Comparison of ENCODE assay signal across 14 mouse cellular contexts in the genomic region with DNA sequence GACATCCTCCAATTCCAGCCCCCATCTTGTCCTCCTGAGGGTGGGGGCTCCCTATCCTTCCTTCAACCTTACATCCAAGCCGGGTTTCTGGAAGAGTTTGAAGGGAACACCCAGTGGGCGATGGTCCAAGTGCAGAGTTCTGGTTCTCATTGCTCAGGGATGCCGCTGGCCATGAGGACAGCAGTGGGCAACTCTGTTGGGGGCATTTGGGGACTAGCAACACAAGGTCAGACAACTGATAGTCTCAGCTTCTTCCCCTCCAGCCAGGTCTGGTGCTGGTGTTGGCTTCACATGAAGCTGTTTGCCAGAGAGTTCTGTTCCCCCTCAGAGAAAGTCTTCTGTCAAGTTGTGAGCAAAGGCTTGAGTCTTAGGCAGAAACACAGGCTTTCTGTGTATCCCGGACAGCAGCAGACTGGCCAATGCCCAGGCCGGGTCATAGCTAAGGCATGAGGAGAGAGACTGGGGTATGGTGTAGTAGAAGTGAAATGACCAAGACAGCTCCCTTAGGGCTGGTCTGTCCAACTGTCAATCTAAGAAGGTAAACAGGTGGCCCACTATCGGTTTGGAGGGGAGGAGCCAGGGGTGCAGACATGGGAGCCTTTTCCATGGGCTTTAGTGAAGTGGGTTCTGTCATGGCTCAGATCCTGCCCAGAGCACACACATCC. TPM values are rescaled to one million over a fixed set of nuclear protein-coding genes. Genes with fewer than 3 reads are reported as not detected.
DNase-seq lines count a peak whose midpoint lies in the region; ATAC-seq and TF ChIP-seq lines count a peak whose summit lies in the region.
"Had no signal": no experiment of that assay in that cellular context is flagged by ENCODE, and none has a peak within 500 bp of the region (broad histone marks: within the 10 kb centered on the region; RNA-seq: fewer than 3 reads in every experiment).

No protein-coding gene starts in this region.

- H3K27me3 ChIP-seq in lung, embryonic 16.5 days (ENCODE audit: control insufficient read depth, insufficient read depth, low read depth, low read length) = no peaks in the 10 kb centered on the region
- H3K27me3 ChIP-seq in stomach, embryonic 14.5 days (ENCODE audit: control insufficient read depth, insufficient read depth, low read length) = no peaks in the 10 kb centered on the region
- H3K27me3 ChIP-seq: heart, embryonic 13.5 days; midbrain, embryonic 15.5 days had no signal

- no peak overlapping the region for H3K4me3 ChIP-seq in lung, embryonic 16.5 days (ENCODE audit: low read length)
- no peak overlapping the region for H3K4me3 ChIP-seq in lung, adult 2 months (replicated peaks; ENCODE audit: extremely low read depth, low read depth, low read length)
- H3K4me3 ChIP-seq in stomach, embryonic 14.5 days (ENCODE audit: low read depth, low read length) = no peak overlapping the region

- no peak for ATAC-seq in lung, embryonic 16.5 days (ENCODE audit: low read depth)
- no peak for ATAC-seq in stomach, embryonic 14.5 days (ENCODE audit: insufficient number of reproducible peaks, insufficient read depth, low FRiP score, low read depth)

- no peaks in the 10 kb centered on the region for H3K36me3 ChIP-seq in lung, embryonic 16.5 days (ENCODE audit: control insufficient read depth, insufficient read depth, low read length)
- no peaks in the 10 kb centered on the region for H3K36me3 ChIP-seq in stomach, embryonic 14.5 days (ENCODE audit: control insufficient read depth, insufficient read depth, low read length)
- H3K36me3 ChIP-seq: heart, embryonic 13.5 days; midbrain, embryonic 15.5 days had no signal

- TF ChIP-seq CTCF in lung, adult 2 months (IDR thresholded peaks at IDR 0.05; ENCODE audit: insufficient read depth, low read length) = no peak

- peaks cover 13% of the 10 kb centered on the region for H3K4me1 ChIP-seq in lung, embryonic 16.5 days (replicated peaks; ENCODE audit: control insufficient read depth, insufficient read depth, low read length)
- peaks cover 5% of the 10 kb centered on the region for H3K4me1 ChIP-seq in lung, adult 2 months (ENCODE audit: control insufficient read depth, insufficient read depth, low read length)
- H3K4me1 ChIP-seq in stomach, embryonic 14.5 days (ENCODE audit: control insufficient read depth, insufficient read depth, low read length) = peaks cover 24% of the 10 kb centered on the region

- 0 out of 2 replicates have a peak overlapping the region, but pooled peaks have one; percentile 10 for H3K9ac ChIP-seq in lung, embryonic 16.5 days (ENCODE audit: low read length)
- no peak overlapping the region for H3K9ac ChIP-seq in stomach, embryonic 14.5 days (replicated peaks; ENCODE audit: low read depth, low read length)
- H3K9ac ChIP-seq: midbrain, embryonic 15.5 days had no signal

- intact Hi-C loops in gastrocnemius, postnatal 14 days (cut with DNase I; ENCODE audit: low total_unique reads) = no loop called here

- no peak for TF ChIP-seq POLR2A in lung, adult 2 months (IDR thresholded peaks at IDR 0.05; ENCODE audit: borderline replicate concordance, extremely low read depth, low read depth, low read length)

- 75% methylated on average over 6 of the region's 6 CpGs for WGBS in lung, embryonic 16.5 days
- WGBS in lung, adult 2 months = 67% methylated on average over 6 of the region's 6 CpGs
- WGBS in stomach, embryonic 14.5 days = 76% methylated on average over 6 of the region's 6 CpGs

- no peaks in the 10 kb centered on the region for H3K9me3 ChIP-seq in lung, embryonic 16.5 days (ENCODE audit: control insufficient read depth, low read length)
- no peaks in the 10 kb centered on the region for H3K9me3 ChIP-seq in stomach, embryonic 14.5 days (ENCODE audit: control insufficient read depth, low read depth, low read length)
- H3K9me3 ChIP-seq: heart, embryonic 13.5 days; midbrain, embryonic 15.5 days had no signal

- no peak for DNase-seq in lung, adult 2 months
- DNase-seq in cerebellum, adult 9-10 months = peak; percentile 85
- DNase-seq in gastrocnemius, postnatal 14 days = peak; percentile 65
- no peak for DNase-seq in spleen, postnatal 14 days (ENCODE audit: low spot score in 2 of 2)
- no peak for DNase-seq in thymus, postnatal 25 days
- DNase-seq: kidney, postnatal 14 days; thymus, adult 2 months had no signal

- H3K4me2 ChIP-seq in lung, embryonic 16.5 days (ENCODE audit: low read depth, low read length) = no peak overlapping the region
- H3K4me2 ChIP-seq in stomach, embryonic 14.5 days (replicated peaks; ENCODE audit: low read depth, low read length) = no peak overlapping the region

- H3K27ac ChIP-seq in lung, embryonic 16.5 days (ENCODE audit: low read length) = no peak overlapping the region
- peak overlapping the region; percentile 13; the same call in 1 of the 2 replicates for H3K27ac ChIP-seq in stomach, embryonic 14.5 days (ENCODE audit: low read length)
- H3K27ac ChIP-seq: heart, embryonic 13.5 days; midbrain, embryonic 15.5 days had no signal

RNA-seq across cellular contexts. Expression of gene Mrgprf, which starts 0.8 kb away (rescaled TPM):
- 2.2 and 2.4 TPM in 2 replicates for polyA plus RNA-seq in lung, embryonic 16.5 days (2015; fragmentation: Nextera tagmentation; extraction: Ambion mirVana)
- 14.3 and 16.2 TPM in 2 replicates for polyA plus RNA-seq in lung, adult 2 months (2012; rRNA removed)
- total RNA-seq in gastrocnemius, postnatal 14 days (2021) = 1 to 10 TPM; 3.9 to 7.4 TPM
- 2.9 and 3.7 TPM in 2 replicates for polyA plus RNA-seq in stomach, embryonic 14.5 days (2014; fragmentation: Nextera tagmentation; extraction: Ambion mirVana)
- polyA plus RNA-seq: liver, embryonic 11.5 days had no signal

RNA-seq across cellular contexts. Expression of gene Mrgprd, which starts 13.2 kb away (rescaled TPM):
- polyA plus RNA-seq in lung, embryonic 16.5 days (2015; fragmentation: Nextera tagmentation; extraction: Ambion mirVana) = not detected in 2 replicates
- polyA plus RNA-seq in lung, adult 2 months (2012; rRNA removed) = not detected in 2 replicates
- not detected for total RNA-seq in gastrocnemius, postnatal 14 days (2021)
- not detected in 2 replicates for polyA plus RNA-seq in stomach, embryonic 14.5 days (2014; fragmentation: Nextera tagmentation; extraction: Ambion mirVana)
- total RNA-seq: adrenal gland, postnatal 14 days had no signal
- polyA plus RNA-seq: embryonic facial prominence, embryonic 11.5 days; heart, embryonic 13.5 days; liver, embryonic 11.5 days; midbrain, embryonic 15.5 days; thymus, adult 2 months had no signal

RNA-seq across cellular contexts. Expression of gene Tpcn2, which starts 17.7 kb away (rescaled TPM):
- 11.7 and 12.3 TPM in 2 replicates for polyA plus RNA-seq in lung, embryonic 16.5 days (2015; fragmentation: Nextera tagmentation; extraction: Ambion mirVana)
- 31.5 and 40.9 TPM in 2 replicates for polyA plus RNA-seq in lung, adult 2 months (2012; rRNA removed)
- 1 to 10 TPM; 2.4 to 3.3 TPM for total RNA-seq in gastrocnemius, postnatal 14 days (2021)
- polyA plus RNA-seq in stomach, embryonic 14.5 days (2014; fragmentation: Nextera tagmentation; extraction: Ambion mirVana) = 4.4 and 5.3 TPM in 2 replicates

Comparison
In these comparisons a context has a peak if more than half of its experiments do, and no peak if none do; other contexts are left out.
1. DNase-seq: peak in cerebellum, adult 9-10 months (single experiment) and gastrocnemius, postnatal 14 days (single experiment); none in lung, adult 2 months (single experiment), spleen, postnatal 14 days (0 of 2) and thymus, postnatal 25 days (single experiment).